Mouse (Mus musculus) lung, adult 2 months (tissue): Measurements from ENCODE around the gene Homer2. TPM values are rescaled to one million over a fixed set of nuclear protein-coding genes. Genes with fewer than 3 reads are reported as not detected.

Source experiments
- DNase-seq: peaks from one replicate; pipeline ENCODE4 v3.0.0; 2022
- H3K4me1 ChIP-seq: fragments of 200-500 bp; 2 replicates; pipeline ENCODE4 v1.6.1; 2011; ENCODE audit warnings: low read length; ENCODE audit not compliant: control insufficient read depth, insufficient read depth
- H3K4me3 ChIP-seq: fragments of 200-500 bp; replicated peaks from 2 replicates; pipeline ENCODE3; 2011; ENCODE audit warnings: low read depth, mild to moderate bottlenecking, control low read depth, low read length; ENCODE audit errors: extremely low read depth
- CTCF ChIP-seq: fragments of 200-500 bp; IDR thresholded peaks from 2 replicates; pipeline ENCODE4 v1.5.1; 2011; ENCODE audit warnings: mild to moderate bottlenecking, low read length, control low read depth; ENCODE audit not compliant: insufficient read depth
- POLR2A ChIP-seq: fragments of 200-500 bp; IDR thresholded peaks from 2 replicates; pipeline ENCODE4 v1.6.1; 2011; ENCODE audit warnings: low read depth, mild to moderate bottlenecking, control low read depth, low read length, borderline replicate concordance; ENCODE audit errors: extremely low read depth
- WGBS: fragments of 180-500 bp; shearing (Covaris S2); methylation state at CpG from one replicate; pipeline ENCODE4 v1.1.7; 2018; 5-methylcytosine and 5-hydroxymethylcytosine counted together
- polyA plus RNA-seq: library from polyadenylated mRNA; depleted of rRNA; stranded (reverse); fragments of >200 nt; gene quantifications from 2 replicates; pipeline ENCODE4 v1.2.3, GENCODE M21; 2012

Homer2 gene
- polyA plus RNA-seq, 1 experiment: 2.8 TPM

DNA sequence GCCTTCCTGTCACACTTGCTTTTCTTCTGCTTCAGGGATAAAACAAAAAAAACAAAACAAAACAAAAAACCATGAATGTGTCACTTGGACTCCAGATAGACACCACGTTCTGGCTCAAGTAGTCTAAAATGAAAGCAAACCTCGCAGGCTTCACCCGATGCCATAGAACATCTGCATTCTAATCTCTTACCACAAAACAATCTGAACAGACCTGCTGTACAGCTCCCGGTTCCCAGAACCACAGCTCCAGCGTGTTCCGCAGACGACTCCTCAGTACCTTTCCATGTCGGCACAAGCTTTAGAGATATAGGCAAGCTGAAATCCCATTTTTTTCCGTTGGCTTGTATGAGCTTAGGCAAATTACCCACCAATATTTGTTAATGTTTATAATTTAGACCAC, 22.5 kb upstream of the Homer2 start:
- WGBS: 68% methylated on average over 9 of the region's 9 CpGs

DNA sequence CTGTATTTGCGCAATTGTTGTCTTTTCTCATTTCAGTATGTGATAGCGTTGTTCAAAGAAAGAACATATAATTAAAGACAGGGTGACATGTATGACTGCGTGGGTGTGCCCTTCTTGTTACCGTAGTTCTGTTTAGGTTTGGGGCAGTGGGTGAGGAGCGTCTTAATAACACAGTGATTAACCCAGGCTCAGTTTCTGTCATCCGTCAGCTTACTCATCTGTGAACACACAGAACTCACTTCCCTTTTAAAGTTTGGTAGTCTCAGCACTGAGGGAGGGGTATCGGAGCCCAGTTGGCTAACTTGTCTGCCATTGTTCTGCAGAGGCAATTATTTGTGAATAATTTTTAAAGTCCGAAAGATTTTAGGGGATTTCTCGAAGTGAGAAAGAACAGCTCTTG, 20.4 kb upstream of the Homer2 start:
- H3K4me1 ChIP-seq: no peaks in the 10 kb centered on the region
- H3K4me3 ChIP-seq: no peak overlapping the region
- no peak for DNase-seq
- TF ChIP-seq CTCF (no peak), POLR2A (no peak)
- WGBS: 69% methylated on average over 9 of the region's 9 CpGs

More for the DNA sequence above, 22.5 kb upstream of the Homer2 start:
- no peak for DNase-seq
- no peaks in the 10 kb centered on the region for H3K4me1 ChIP-seq
- TF ChIP-seq CTCF (no peak), POLR2A (no peak)
- no peak overlapping the region for H3K4me3 ChIP-seq

DNA sequence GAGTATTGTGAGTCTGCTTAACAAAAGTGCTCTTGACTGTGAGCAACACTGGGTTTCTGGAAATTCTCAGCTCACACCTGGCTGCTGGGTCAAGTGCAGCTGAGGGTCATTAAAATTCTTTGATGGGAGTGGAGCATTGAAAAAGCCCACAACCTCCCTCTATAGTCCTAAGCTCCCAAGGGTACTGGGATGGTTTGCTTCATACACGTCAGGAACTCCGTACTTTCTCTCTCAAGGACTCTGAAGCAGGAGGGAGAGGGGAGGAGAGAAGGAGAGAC, 19.3 kb upstream of the Homer2 start:
- 64% methylated on average over 2 of the region's 2 CpGs for WGBS
- DNase-seq: no peak
- Histone ChIP-seq H3K4me1 (no peaks in the 10 kb centered on the region), H3K4me3 (no peak overlapping the region)
- TF ChIP-seq CTCF: no peak
- no peak for TF ChIP-seq POLR2A

DNA sequence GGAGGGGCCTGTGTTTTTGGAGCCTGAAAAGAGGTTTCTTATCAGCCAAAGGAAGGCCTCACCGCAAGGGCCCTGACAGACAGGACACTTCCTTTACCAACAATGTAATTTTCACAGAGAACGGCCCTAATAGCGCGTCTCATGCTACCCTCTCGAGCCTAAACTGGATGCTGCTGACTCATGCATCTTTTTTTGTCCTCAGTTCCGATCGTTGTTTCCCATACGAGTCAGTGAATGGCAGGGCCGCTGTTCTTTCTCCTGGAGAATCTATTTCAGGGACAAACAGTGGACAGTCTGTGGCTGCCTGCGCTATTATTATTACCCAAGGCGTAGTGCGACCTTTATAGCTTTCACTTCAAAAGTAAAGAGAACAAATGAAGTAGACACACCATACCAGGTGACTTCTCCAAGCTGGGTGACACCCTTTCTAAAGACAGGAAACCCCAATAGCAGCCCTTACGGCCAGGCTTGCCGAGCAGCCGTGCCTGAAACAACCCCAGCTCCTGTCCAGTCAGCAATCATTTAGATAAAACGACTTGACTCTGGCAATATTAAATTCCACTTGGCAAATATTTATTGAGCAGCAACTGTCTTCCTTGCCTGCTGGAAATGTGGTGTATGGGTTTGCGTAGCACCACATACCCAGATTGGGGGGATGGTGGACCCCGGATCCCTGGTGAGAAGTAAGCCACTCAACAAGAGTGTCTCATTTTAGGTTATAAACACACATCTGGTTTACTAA, 18.8 kb upstream of the Homer2 start:
- 34% methylated on average over 18 of the region's 18 CpGs for WGBS
- no peak overlapping the region for H3K4me3 ChIP-seq
- no peaks in the 10 kb centered on the region for H3K4me1 ChIP-seq
- no peak for TF ChIP-seq POLR2A
- no peak for TF ChIP-seq CTCF
- no peak for DNase-seq

DNA sequence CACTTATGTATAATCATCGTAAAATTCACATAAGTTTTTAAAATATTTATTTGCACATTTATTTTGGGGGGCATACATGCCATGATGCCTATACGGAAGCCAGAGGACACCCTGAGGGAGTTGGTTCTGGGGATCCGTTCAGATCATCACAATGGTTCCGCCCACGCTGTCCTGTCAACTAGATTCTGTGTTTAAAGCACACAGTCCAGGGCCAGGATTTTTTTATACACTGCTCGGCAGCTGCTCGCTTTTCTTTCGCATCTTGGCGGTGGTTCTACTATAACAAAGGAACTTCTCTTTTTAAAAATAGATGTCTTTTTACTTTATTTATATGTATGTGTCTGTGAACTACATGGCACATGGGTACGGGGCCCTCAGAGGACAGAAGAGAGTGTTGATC, 16.5 kb upstream of the Homer2 start:
- H3K4me3 ChIP-seq: no peak overlapping the region
- DNase-seq: no peak
- no peak for TF ChIP-seq CTCF
- TF ChIP-seq POLR2A: no peak
- WGBS: 85% methylated on average over 10 of the region's 10 CpGs
- H3K4me1 ChIP-seq: no peaks in the 10 kb centered on the region

DNA sequence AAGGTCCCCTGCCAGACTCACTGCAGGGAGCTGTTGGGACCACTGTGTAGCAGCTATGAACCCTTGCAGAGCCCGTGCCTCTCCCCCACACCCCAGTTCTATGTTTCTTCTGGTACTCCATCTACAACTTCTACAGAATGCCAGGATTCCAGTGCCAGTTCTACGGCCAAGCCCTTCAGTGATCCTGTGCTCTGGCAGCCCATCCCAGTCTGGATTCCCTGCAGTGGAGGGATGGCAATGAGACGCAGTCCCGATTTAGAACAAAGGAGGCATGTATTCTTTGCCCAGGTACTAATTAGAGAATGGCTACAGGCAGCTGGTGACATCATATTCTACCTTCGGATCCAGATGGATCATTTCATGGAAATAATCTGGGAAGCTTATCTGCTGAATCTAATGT, 13.9 kb upstream of the Homer2 start:
- no peak for DNase-seq
- WGBS: 63% methylated on average over 5 of the region's 5 CpGs

DNA sequence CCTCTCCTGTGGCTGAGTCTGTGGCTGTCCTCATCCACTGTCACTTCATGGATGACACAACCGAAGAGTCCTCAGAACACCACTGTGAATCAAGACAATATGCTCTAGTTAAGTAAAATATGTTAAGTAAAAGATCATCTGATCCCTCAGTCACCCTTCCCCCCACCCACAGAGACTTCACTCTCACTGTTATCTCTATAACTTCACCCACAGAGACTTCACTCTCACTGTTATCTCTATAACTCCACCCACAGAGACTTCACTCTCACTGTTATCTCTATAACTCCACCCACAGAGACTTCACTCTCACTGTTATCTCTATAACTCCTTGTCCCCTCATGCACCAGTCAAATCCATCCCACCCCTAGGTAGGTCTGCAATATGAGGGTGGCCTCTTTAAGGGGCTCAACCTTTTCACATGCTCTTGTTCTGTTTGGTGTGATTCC, 11.9 kb upstream of the Homer2 start:
- whole genome bisulfite sequencing: 61% methylated on average over 1 of the region's 1 CpGs
- TF ChIP-seq CTCF (no peak), POLR2A (no peak)

More for the DNA sequence above, 13.9 kb upstream of the Homer2 start:
- TF ChIP-seq POLR2A: no peak
- Histone ChIP-seq H3K4me3 (no peak overlapping the region), H3K4me1 (no peaks in the 10 kb centered on the region)

DNA sequence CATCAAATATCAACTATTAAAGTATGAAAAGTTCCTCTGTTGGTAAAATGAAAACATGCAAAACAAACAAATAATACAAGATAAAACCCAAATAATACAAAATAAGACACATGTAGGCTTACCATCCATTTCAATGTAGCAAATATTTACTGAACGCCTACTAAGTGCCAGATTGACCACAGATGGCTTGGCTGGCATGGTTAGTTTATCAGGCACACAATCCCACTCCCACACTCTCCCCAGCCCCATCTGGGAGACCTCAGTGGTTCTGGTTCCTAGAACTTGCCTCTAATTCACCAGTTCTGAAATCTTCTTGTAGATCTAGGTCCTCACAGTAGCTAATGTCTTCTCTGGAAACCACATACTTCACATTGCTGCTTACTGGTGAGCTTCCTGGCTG, 11.3 kb upstream of the Homer2 start:
- DNase-seq: no peak
- 63% methylated on average over 1 of the region's 1 CpGs for WGBS
- no peak overlapping the region for H3K4me3 ChIP-seq
- no peaks in the 10 kb centered on the region for H3K4me1 ChIP-seq
- TF ChIP-seq CTCF (no peak), POLR2A (no peak)

More for the DNA sequence above, 11.9 kb upstream of the Homer2 start:
- Histone ChIP-seq H3K4me1 (no peaks in the 10 kb centered on the region), H3K4me3 (no peak overlapping the region)
- DNase-seq: no peak

DNA sequence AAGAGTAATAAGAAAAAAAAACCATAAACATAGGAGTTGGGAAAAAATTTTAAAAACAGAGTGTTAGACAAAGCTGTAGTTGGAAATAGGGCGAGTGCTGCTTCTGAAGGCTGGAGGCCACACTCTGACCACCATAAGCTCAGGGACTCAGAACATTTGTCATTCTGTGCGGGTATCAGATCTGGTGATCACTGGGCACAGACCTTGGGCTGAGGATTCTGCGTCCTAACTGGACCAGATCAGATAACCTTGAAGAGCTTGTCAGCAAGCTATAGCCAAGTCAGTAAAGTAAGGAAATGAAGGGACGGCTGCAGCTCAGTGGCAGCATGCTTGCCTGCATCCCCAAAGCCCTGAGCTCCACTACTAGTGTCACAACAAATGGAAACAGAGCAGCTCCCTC, 2.8 kb upstream of the Homer2 start:
- no peak for TF ChIP-seq POLR2A
- TF ChIP-seq CTCF: no peak
- Histone ChIP-seq H3K4me1 (no peaks in the 10 kb centered on the region), H3K4me3 (no peak overlapping the region)
- 83% methylated on average over 4 of the region's 4 CpGs for WGBS
- no peak for DNase-seq

DNA sequence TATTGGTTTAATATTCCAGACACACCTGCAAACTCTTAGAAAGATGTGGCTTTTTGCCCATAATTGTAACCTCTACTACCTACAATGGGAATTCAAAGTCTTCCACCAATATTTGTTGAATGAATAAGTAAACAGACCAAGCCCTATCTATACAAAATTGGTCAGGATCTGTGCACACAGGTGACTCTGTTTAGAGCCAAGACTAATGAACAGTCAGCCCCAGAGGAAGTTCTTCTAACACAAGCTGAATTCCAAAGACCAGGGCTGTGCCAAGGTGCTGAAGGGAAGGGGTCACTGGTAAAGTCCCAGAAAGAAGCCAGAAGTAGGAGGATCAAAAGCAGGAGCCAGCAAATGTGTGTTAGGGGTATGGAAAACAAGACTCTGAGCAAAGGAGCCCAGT, 838 bp upstream of the Homer2 start:
- Histone ChIP-seq H3K4me3 (no peak overlapping the region), H3K4me1 (no peaks in the 10 kb centered on the region)
- TF ChIP-seq CTCF (no peak), POLR2A (no peak)
- DNase-seq: no peak
